Mouse (Mus musculus): Measurements from ENCODE around the gene Gli1. TPM values are rescaled to one million over a fixed set of nuclear protein-coding genes. Genes with fewer than 3 reads are reported as not detected.

Gene Gli1
- polyA plus RNA-seq, 1 experiment from 2014 or later, result 1.8 TPM

DNA sequence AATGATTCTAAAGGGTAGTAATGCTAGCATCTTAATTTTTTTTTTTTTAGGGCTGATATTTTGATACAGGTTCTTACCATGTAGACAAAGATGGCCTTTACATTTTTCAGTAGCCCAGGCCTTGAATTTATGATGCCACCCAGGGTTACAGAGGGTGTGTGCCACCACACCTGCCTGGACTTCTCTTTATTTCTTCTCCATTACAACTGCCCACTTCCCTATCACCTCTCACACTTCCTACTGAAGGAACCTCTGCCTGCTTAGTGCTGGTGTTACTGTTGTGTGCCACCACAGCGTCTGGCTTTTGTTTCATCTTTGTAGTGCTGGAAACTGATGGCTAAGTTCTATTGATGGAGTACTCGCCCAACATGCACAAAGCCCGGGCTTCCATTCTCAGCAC is 18.9 kb upstream of the Gli1 start:
- no peak overlapping the region for H3K9ac ChIP-seq (replicated peaks)
- no peak overlapping the region for H3K4me3 ChIP-seq (replicated peaks)
- no peak overlapping the region for H3K27ac ChIP-seq (replicated peaks)
- no peaks in the 10 kb centered on the region for H3K9me3 ChIP-seq (replicated peaks)
- 84% methylated on average over 3 of the region's 3 CpGs for WGBS
- no peaks in the 10 kb centered on the region for H3K27me3 ChIP-seq (replicated peaks)
- no peak overlapping the region for H3K4me2 ChIP-seq
- H3K4me1 ChIP-seq, result no peaks in the 10 kb centered on the region
- no peaks in the 10 kb centered on the region for H3K36me3 ChIP-seq
- ATAC-seq (ENCODE audit: low FRiP score), result no peak

DNA sequence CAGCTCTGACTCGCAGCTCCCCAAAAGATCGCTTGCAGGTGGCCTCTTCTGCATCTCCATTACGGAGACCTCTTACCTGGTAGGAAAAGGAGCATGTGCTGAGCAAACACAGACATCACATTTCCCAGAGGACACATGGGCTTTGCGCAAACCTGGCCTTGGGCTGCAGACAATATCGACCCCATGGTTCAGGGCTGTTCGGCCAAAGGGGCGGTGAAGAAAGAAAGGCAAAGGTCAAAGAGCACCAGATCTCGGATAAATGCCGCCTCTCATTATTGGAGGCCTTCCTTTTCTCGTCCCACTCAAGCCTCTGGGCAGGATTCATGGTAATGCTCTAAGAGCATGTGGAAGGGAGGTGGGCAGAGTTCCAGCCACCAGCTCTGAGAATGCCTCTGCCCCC is 13.6 kb upstream of the Gli1 start:
- Histone ChIP-seq H3K9me3 (replicated peaks) (no peaks in the 10 kb centered on the region), H3K4me2 (no peak overlapping the region), H3K27me3 (replicated peaks) (0 out of 2 replicates have a peak, but pooled peaks cover 2% of the 10 kb centered on the region), H3K27ac (replicated peaks) (no peak overlapping the region), H3K4me3 (replicated peaks) (no peak overlapping the region), H3K9ac (replicated peaks) (no peak overlapping the region), H3K36me3 (no peaks in the 10 kb centered on the region), H3K4me1 (peaks cover 8% of the 10 kb centered on the region; the same call in 1 of the 2 replicates)
- 57% methylated on average over 10 of the region's 10 CpGs for WGBS
- no peak for ATAC-seq (ENCODE audit: low FRiP score)

DNA sequence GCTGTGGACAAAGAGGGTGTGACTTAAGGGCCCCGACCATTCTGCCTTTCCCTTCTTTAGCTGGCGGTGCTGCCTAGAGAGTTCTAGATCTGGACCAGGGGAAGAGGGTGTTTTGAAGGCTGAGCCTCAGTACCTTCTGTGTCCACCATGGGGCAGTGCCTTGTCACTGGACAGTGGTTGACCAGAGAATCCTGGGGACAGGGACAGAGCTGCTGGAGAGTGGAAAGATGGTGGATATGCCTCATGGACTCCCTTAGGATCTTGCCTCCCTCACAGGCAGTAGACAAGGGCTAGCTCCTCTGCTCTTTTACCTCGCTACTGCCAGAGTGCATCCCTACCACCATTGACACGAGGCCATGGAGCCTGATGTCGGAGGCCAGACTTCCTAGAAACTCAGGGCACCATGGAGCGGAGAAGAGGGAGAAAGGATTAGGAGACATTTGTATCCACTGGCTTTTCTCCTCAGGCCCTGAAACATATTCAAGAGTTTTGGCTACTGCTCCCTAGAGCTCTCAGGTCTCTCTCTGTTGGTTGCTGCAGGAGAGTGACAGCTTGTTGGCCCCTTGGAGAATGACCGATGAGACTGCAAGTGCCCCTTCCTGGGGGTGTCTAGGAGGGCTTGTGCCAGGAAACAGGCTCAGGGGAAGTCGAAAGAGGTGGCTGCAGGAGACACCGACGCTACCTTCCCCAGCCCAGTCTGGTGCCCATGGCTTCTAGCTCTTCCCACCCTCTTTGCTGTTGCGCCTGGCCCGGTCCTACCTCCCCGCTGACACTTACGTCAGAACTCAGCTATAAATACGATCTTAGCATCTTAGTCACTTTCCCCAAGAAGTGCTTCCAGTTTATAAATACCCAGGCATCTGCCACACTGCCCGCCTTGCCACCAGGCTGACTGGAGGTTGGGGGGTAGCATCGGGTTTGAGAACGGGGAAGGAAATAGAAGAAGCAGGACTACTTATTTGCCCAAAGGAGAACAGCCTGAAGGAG is 12.4 kb upstream of the Gli1 start, which contains the start of gene Inhbe:
Inhbe (minus strand) TSS at position 503 of the 987 bp plus-strand sequence.
- WGBS, result 88% methylated on average over 18 of the region's 18 CpGs

DNA sequence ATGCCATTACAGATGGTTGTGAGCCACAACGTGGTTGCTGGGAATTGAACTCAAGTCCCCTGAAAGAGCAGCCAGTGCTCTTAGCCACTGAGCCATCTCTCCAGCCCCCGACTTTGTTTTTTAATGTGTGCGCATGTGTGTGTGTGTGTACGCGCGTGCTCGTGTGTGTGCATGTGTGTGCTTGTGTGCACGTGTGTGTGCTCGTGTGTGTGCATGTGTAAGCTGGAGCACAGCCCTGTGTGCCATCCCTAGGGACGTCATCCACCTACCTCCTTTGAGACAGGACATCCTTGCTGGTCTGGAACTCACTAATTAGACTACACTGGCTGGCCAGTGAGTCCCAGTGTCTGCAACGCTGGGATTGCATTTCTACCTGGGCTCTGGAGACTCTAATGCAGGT is 11.0 kb upstream of the Gli1 start:
- no peak for ATAC-seq (ENCODE audit: low FRiP score)
- Histone ChIP-seq H3K36me3 (no peaks in the 10 kb centered on the region), H3K9ac (replicated peaks) (no peak overlapping the region), H3K4me1 (peaks cover 8% of the 10 kb centered on the region; the same call in 1 of the 2 replicates), H3K9me3 (replicated peaks) (no peaks in the 10 kb centered on the region), H3K27ac (replicated peaks) (no peak overlapping the region), H3K4me2 (no peak overlapping the region), H3K4me3 (replicated peaks) (no peak overlapping the region), H3K27me3 (replicated peaks) (0 out of 2 replicates have a peak, but pooled peaks cover 5% of the 10 kb centered on the region)
- 89% methylated on average over 11 of the region's 11 CpGs for WGBS

More for the DNA sequence above, 12.4 kb upstream of the Gli1 start, which contains the start of gene Inhbe:
- Histone ChIP-seq H3K9ac (replicated peaks) (no peak within 1 kb of the TSS), H3K4me2 (no peak within 1 kb of the TSS), H3K9me3 (replicated peaks) (no peaks in the 10 kb centered on the region), H3K4me3 (replicated peaks) (no peak within 1 kb of the TSS), H3K4me1 (peaks cover 8% of the 10 kb centered on the region; the same call in 1 of the 2 replicates), H3K36me3 (no peaks in the 10 kb centered on the region), H3K27ac (replicated peaks) (no peak within 1 kb of the TSS), H3K27me3 (replicated peaks) (0 out of 2 replicates have a peak, but pooled peaks cover 5% of the 10 kb centered on the region)
- ATAC-seq (ENCODE audit: low FRiP score), result no peak

DNA sequence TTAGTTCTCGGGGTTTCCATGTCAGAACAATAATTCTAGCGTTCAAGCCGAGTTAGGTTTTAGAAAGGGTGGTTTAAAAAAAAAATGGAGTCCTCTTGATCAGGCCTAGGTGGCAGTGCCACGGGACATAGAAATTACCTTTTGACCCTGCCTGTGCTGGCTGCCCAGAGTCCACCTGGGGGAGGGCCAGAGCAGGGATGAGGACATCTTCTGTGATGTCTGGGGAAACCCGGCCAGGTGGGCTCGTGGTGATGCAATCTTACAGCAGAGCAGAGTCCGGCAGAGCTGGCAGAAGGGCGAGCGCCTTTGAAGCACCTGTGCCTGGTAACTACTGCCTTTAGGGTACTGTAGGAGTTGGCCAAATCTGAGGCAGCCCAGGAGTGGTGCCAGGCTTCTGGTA is 10.4 kb upstream of the Gli1 start:
- ATAC-seq (ENCODE audit: low FRiP score), result no peak
- Histone ChIP-seq H3K36me3 (no peaks in the 10 kb centered on the region), H3K27me3 (replicated peaks) (0 out of 2 replicates have a peak, but pooled peaks cover 5% of the 10 kb centered on the region), H3K9me3 (replicated peaks) (no peaks in the 10 kb centered on the region), H3K4me2 (no peak overlapping the region), H3K27ac (replicated peaks) (no peak overlapping the region), H3K9ac (replicated peaks) (no peak overlapping the region), H3K4me1 (peaks cover 8% of the 10 kb centered on the region; the same call in 1 of the 2 replicates), H3K4me3 (replicated peaks) (no peak overlapping the region)
- 84% methylated on average over 9 of the region's 9 CpGs for WGBS

DNA sequence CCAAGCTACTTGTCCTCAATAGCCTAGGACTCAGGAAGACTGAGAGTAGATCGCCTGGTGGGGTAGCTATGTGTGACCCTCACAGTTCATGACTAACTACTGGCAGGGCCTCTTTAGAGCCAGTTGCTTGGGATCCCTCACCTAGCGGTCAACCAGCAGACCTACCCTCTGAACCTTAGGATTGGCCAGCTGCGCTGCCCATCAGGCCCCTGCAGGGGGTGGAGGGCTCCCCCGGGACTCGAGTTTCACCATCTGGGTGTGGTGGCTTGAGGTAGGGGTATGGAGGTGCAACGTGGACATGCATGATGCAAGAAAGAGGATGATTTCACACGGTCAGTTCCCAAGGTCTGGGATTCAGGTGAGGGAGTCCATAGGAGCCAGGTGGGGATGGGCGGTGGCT is 9.9 kb upstream of the Gli1 start:
- no peak overlapping the region for H3K4me2 ChIP-seq
- no peak overlapping the region for H3K4me3 ChIP-seq (replicated peaks)
- 79% methylated on average over 8 of the region's 8 CpGs for WGBS
- 0 out of 2 replicates have a peak, but pooled peaks cover 5% of the 10 kb centered on the region for H3K27me3 ChIP-seq (replicated peaks)
- H3K4me1 ChIP-seq, result peaks cover 8% of the 10 kb centered on the region; the same call in 1 of the 2 replicates
- H3K9me3 ChIP-seq (replicated peaks), result no peaks in the 10 kb centered on the region
- H3K36me3 ChIP-seq, result no peaks in the 10 kb centered on the region
- ATAC-seq (ENCODE audit: low FRiP score), result no peak
- no peak overlapping the region for H3K27ac ChIP-seq (replicated peaks)
- H3K9ac ChIP-seq (replicated peaks), result no peak overlapping the region

DNA sequence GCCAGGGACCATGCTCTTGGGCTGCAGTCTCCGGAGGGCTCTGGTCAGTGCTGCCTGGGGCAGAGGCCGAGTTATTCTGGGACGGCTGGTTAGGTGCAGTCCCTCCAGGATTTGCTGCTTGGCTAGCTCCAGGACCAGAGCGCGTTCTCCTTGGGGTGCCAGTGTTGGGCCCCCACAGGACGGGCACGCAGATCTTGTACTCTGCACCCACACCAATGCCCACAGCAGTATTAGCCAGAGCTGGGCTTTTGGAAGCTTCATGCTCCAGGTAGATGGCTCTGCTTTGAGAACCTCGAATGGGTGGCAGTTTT is 9.5 kb upstream of the Gli1 start:
- Histone ChIP-seq H3K36me3 (no peaks in the 10 kb centered on the region), H3K9me3 (replicated peaks) (no peaks in the 10 kb centered on the region), H3K27ac (replicated peaks) (no peak overlapping the region), H3K4me2 (peak overlapping the region; percentile 52; the same call in 1 of the 2 replicates), H3K4me1 (peaks cover 8% of the 10 kb centered on the region; the same call in 1 of the 2 replicates), H3K27me3 (replicated peaks) (0 out of 2 replicates have a peak, but pooled peaks cover 5% of the 10 kb centered on the region), H3K4me3 (replicated peaks) (no peak overlapping the region), H3K9ac (replicated peaks) (no peak overlapping the region)
- WGBS, result 80% methylated on average over 8 of the region's 8 CpGs
- no peak for ATAC-seq (ENCODE audit: low FRiP score)

DNA sequence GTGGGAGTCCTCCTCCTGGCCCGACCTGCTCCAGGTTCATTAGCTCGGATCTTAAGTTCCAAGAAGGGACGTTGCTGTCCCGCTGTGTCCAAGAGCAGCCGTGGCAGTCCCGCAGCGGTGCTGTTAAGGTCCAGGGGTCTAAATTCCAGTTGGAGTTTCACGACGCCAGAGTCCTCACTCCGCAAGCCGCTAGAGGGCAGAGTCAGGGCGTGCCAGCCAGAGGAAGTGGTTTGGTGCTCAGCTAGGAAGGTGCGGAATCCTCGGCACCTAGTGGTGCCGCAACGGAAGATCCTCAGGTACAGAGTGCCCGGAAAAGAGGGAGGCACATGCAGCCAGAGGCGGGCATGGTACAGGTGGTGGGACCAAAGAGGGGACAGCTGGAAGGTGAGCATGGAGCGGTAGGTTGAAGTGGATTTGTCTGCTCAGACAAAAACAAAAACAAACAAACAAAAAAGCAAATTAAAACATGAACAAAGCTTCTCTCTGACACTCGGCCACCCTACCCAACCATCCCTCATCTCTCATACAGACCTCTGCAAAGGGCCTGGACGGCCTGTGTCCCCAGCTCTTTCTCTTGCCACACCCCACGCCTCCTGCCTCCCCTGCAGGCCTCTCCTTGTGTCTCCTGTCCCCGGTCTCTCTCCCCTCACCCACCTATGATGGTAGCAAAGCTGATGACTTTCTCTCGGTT is 9.0 kb upstream of the Gli1 start:
- H3K4me3 ChIP-seq (replicated peaks), result peak overlapping the region; percentile 17; the same call in 1 of the 2 replicates
- H3K27ac ChIP-seq (replicated peaks), result no peak overlapping the region
- 0 out of 2 replicates have a peak, but pooled peaks cover 5% of the 10 kb centered on the region for H3K27me3 ChIP-seq (replicated peaks)
- peak; percentile 74 for ATAC-seq (ENCODE audit: low FRiP score)
- H3K36me3 ChIP-seq, result no peaks in the 10 kb centered on the region
- 15% methylated on average over 24 of the region's 24 CpGs for WGBS
- H3K4me1 ChIP-seq, result peaks cover 8% of the 10 kb centered on the region; the same call in 1 of the 2 replicates
- H3K4me2 ChIP-seq, result peak overlapping the region; percentile 52
- H3K9ac ChIP-seq (replicated peaks), result 0 out of 2 replicates have a peak overlapping the region, but pooled peaks have one; percentile 31
- H3K9me3 ChIP-seq (replicated peaks), result no peaks in the 10 kb centered on the region

DNA sequence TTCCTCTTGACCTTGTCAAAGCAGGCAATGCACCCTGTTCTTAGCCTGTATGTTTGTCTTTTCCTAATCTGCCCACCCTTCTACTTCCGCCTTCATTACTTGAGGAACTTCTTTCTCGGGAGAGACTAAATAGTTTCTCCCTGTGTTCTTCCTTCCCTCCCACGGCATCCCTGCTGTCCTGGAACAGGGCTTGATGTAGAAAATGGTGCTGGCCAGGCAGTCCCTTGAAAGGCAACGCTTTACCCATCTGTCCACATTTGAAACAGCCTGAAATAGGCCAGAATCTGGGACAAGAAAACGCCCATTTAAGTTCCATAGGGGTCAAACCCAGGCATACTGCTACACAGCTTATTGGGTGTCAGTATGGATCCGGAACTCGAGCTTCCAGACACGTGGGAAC is 8.0 kb upstream of the Gli1 start:
- H3K27me3 ChIP-seq (replicated peaks), result 0 out of 2 replicates have a peak, but pooled peaks cover 5% of the 10 kb centered on the region
- H3K27ac ChIP-seq (replicated peaks), result no peak overlapping the region
- no peak overlapping the region for H3K4me2 ChIP-seq
- no peaks in the 10 kb centered on the region for H3K9me3 ChIP-seq (replicated peaks)
- H3K4me1 ChIP-seq, result peaks cover 8% of the 10 kb centered on the region; the same call in 1 of the 2 replicates
- ATAC-seq (ENCODE audit: low FRiP score), result no peak
- no peak overlapping the region for H3K9ac ChIP-seq (replicated peaks)
- no peaks in the 10 kb centered on the region for H3K36me3 ChIP-seq
- no peak overlapping the region for H3K4me3 ChIP-seq (replicated peaks)
- WGBS, result 78% methylated on average over 8 of the region's 8 CpGs

DNA sequence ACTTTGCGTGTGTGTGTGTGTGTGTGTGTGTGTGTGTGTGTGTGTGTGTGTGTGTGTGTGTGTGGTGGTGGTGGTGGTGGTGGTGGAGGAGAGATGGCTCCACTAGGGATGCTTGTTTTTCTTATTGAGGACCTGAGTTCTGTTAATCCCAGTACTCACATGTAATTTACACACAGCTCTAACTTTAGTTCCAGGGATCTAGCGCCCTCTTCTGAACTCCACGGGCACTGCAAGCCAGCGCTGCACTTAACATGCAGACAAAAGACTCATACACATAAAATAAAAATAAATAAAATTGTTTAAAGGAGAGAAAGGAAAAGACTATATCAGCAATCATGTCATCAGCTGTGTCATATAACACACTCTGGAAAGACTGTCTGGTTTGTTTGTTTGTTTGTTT is 7.2 kb upstream of the Gli1 start:
- H3K4me2 ChIP-seq, result no peak overlapping the region
- H3K4me3 ChIP-seq (replicated peaks), result no peak overlapping the region
- no peak overlapping the region for H3K9ac ChIP-seq (replicated peaks)
- no peak overlapping the region for H3K27ac ChIP-seq (replicated peaks)
- peaks cover 8% of the 10 kb centered on the region; the same call in 1 of the 2 replicates for H3K4me1 ChIP-seq
- WGBS, result 67% methylated on average over 4 of the region's 4 CpGs
- no peak for ATAC-seq (ENCODE audit: low FRiP score)
- H3K9me3 ChIP-seq (replicated peaks), result no peaks in the 10 kb centered on the region
- 0 out of 2 replicates have a peak, but pooled peaks cover 5% of the 10 kb centered on the region for H3K27me3 ChIP-seq (replicated peaks)
- H3K36me3 ChIP-seq, result no peaks in the 10 kb centered on the region

DNA sequence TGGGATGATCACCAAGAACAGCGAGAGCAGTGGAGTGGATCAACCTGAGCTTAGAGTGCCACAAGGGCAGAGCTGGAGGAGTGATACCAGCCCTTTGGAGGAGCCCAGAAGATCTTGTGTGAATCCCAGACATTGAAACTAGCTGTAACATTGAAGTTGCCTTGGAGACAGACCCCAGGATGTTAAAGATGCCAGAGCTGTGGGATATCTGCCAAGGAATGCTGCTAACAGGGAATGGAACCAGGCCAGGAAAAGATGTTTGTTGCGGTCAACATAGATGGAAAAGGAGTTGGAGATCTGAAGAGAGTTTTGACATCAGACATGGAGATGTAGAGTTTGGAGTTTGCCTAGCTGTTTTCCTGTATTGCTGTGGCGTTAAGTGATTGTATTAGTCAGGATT is 4.4 kb upstream of the Gli1 start:
- no peak for ATAC-seq (ENCODE audit: low FRiP score)
- no peaks in the 10 kb centered on the region for H3K36me3 ChIP-seq
- no peaks in the 10 kb centered on the region for H3K9me3 ChIP-seq (replicated peaks)
- H3K9ac ChIP-seq (replicated peaks), result no peak overlapping the region
- peaks cover 23% of the 10 kb centered on the region for H3K4me1 ChIP-seq
- no peak overlapping the region for H3K4me2 ChIP-seq
- H3K27me3 ChIP-seq (replicated peaks), result peaks cover 19% of the 10 kb centered on the region
- H3K27ac ChIP-seq (replicated peaks), result no peak overlapping the region
- H3K4me3 ChIP-seq (replicated peaks), result no peak overlapping the region
- 90% methylated on average over 3 of the region's 3 CpGs for WGBS
